Mouse (Mus musculus) embryo, embryonic 11.5 days (tissue): Measurements from ENCODE around the gene Ceacam12.
"Not testable (repeated sequence)": the region's sequence is repeated elsewhere in the genome, so short reads cannot be mapped to it uniquely, and the experiment has no call there.

Experiments
- DNase-seq: peaks from one replicate; pipeline ENCODE4 v3.0.0-alpha.2; 2012; ENCODE audit warnings: low read depth, low spot score

The Ceacam12 gene

DNA sequence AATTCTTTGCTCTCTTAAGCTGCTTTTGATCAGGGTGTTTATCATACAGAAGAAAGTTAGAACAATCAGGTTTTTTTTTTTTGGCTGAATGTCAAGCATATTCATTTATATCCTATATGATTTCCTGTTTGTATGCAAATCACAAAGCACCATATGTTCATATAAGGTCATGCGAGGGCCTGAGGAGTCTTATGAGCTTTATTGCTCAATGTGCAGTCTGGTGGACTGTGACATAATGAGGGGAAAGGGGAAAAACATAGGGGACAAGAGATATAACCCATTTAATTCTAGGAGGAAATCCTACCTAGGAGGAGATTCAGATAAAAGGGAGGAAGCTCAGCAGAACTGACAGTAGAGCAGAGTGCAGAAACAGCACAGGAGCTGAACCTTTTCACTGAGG is at the start of gene Ceacam12:
Gene Ceacam12, plus strand, starts transcription at position 301 of the 400 bp plus-strand sequence.
- DNase-seq, result no peak

DNA sequence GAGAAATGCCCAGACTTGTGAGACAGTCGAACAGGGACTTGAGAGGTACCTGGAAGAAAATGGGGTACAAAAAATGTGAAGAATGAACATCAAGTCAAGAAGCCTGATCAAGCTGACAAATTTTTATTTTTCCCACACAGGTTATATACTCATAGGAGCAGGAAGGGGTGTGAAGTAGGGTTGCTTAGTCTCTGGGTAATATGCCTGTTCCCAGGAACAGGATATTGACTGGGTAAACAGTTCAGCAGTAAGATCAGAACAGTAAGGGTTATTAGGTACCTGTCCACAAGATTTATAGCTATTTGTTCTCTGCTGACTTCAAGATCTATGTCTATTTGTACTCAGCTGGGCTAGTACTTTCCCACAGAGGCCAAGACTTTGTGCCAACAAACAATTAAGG is 8.1 kb downstream of the Ceacam12 start:
- not testable (repeated sequence) for DNase-seq

DNA sequence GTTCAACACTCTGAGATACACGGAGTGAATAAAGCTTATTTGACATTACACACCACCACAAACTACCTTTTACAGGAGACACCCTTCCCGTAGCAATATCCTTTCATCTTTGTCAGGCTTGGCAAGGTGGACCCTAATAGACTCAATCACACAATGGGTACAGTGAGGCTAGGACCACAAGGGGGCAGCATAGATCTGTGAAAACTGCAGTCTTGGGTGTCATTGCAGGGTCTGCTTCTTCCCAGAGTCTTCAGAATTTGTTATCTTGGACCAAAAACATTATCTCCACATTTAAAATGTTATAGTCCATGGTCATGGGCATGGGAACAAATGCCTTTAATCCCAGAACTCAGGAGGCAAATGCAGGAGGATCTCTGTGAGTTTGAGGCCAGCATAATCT is 35.1 kb downstream of the Ceacam12 start:
- DNase-seq, result no peak
